Comparison of ENCODE assay signal across 8 mouse cellular contexts in the genomic region with DNA sequence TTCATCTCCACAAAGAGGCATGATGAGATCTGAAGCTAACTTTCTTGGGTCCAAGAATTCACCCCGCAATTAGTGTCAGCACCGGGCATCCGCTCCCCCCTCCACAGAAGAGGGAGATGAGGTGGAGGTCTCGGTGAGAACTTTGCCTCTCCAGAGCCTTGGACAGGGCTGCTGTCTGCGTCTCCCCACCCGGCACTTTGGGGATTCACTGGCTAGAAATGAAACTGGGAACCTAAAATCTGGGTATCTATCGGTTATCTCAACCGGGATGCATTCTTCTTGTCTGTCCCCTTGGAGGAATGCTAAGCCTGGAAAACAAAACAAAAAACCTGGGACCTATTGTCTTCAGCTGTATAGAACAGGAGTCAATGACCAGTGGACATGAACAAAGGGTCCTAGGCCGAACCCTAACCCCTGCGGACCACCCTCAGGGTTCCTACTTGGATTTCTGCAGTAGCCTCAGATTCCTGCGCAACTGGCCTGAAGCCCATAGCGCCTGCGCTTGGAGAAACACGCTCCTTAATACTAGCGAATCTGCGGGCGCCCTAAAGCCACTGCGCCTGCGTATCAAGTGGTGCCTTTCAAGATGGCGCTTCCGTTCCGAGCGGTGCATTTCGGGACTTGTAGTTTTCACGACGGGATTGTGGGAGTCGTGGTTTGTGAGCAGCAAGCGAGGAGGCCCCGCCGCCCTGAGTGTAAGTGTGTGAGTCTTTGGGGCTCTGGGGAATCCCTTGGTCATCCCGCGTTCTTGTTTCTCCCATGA. TPM values are rescaled to one million over a fixed set of nuclear protein-coding genes. Genes with fewer than 3 reads are reported as not detected.
DNase-seq lines count a peak whose midpoint lies in the region; ATAC-seq and TF ChIP-seq lines count a peak whose summit lies in the region.

A gene (plus strand): TSS at position 638 of the 763 bp plus-strand sequence.

- TF ChIP-seq POLR2A in CH12.LX (IDR thresholded peaks at IDR 0.05; ENCODE audit: low read depth, low read length): peak; percentile 73

- H3K9me3 ChIP-seq in CH12.LX (replicated peaks; ENCODE audit: low read length): no peaks in the 10 kb centered on the region
- H3K9me3 ChIP-seq in forebrain, embryonic 11.5 days (ENCODE audit: control insufficient read depth, low read length): no peaks in the 10 kb centered on the region
- H3K9me3 ChIP-seq in heart, embryonic 16.5 days (replicated peaks; ENCODE audit: control insufficient read depth, low read length): no peaks in the 10 kb centered on the region
- H3K9me3 ChIP-seq in liver, embryonic 15.5 days (replicated peaks): no peaks in the 10 kb centered on the region
- no peaks in the 10 kb centered on the region for H3K9me3 ChIP-seq in neural tube, embryonic 12.5 days

- TF ChIP-seq EP300 in CH12.LX (IDR thresholded peaks at IDR 0.05; ENCODE audit: low read length): no peak

- peak within 1 kb of the TSS; percentile 95 for H3K4me2 ChIP-seq in CH12.LX (ENCODE audit: insufficient read depth, low read depth, poor library complexity, severe bottlenecking)
- H3K4me2 ChIP-seq in forebrain, embryonic 11.5 days (ENCODE audit: low read depth, low read length, severe bottlenecking): peak within 1 kb of the TSS; percentile 89
- H3K4me2 ChIP-seq in heart, embryonic 16.5 days (ENCODE audit: low read depth, low read length): peak within 1 kb of the TSS; percentile 96
- H3K4me2 ChIP-seq in liver, embryonic 15.5 days: peak within 1 kb of the TSS; percentile 88
- peak within 1 kb of the TSS; percentile 86 for H3K4me2 ChIP-seq in neural tube, embryonic 12.5 days (replicated peaks)

- TF ChIP-seq RAD21 in CH12.LX (IDR thresholded peaks at IDR 0.05; ENCODE audit: low read depth, low read length): no peak

- no peak within 1 kb of the TSS for H3K27ac ChIP-seq in CH12.LX (ENCODE audit: insufficient read depth, low read depth)
- H3K27ac ChIP-seq in forebrain, embryonic 11.5 days (ENCODE audit: low read depth, low read length): no peak within 1 kb of the TSS
- H3K27ac ChIP-seq in heart, embryonic 16.5 days (ENCODE audit: low read length): peak within 1 kb of the TSS; percentile 88
- peak within 1 kb of the TSS; percentile 48 for H3K27ac ChIP-seq in liver, embryonic 15.5 days (replicated peaks)
- no peak within 1 kb of the TSS; the same call in 1 of the 2 replicates for H3K27ac ChIP-seq in neural tube, embryonic 12.5 days

- peaks cover 3 to 14% of the 10 kb centered on the region in 2 experiments for H3K36me3 ChIP-seq in CH12.LX (replicated peaks in 1 of 2; ENCODE audit: control insufficient read depth in 1 of 2, insufficient read depth in 1 of 2, low read length in 1 of 2)
- no peaks in the 10 kb centered on the region; the same call in 1 of the 2 replicates for H3K36me3 ChIP-seq in forebrain, embryonic 11.5 days (ENCODE audit: control insufficient read depth, insufficient read depth, low read length)
- peaks cover 2% of the 10 kb centered on the region; the same call in 1 of the 2 replicates for H3K36me3 ChIP-seq in heart, embryonic 16.5 days (ENCODE audit: control insufficient read depth, insufficient read depth)
- peaks cover 5% of the 10 kb centered on the region; the same call in 1 of the 2 replicates for H3K36me3 ChIP-seq in liver, embryonic 15.5 days (replicated peaks)
- H3K36me3 ChIP-seq in neural tube, embryonic 12.5 days: peaks cover 8% of the 10 kb centered on the region

- WGBS in forebrain, embryonic 11.5 days: 9% methylated on average over 32 of the region's 32 CpGs
- 9% methylated on average over 32 of the region's 32 CpGs for WGBS in heart, embryonic 16.5 days
- WGBS in liver, embryonic 15.5 days (ENCODE audit: insufficient replicate concordance): 10% methylated on average over 32 of the region's 32 CpGs
- 11% methylated on average over 32 of the region's 32 CpGs for WGBS in neural tube, embryonic 12.5 days

- dilution Hi-C loops in CH12.LX (cut with MboI; ENCODE audit: extremely low pct_ligation_motif_present, extremely low pct_unique_long_range_greater_than_20kb, low sequenced_read_pairs): no loop called here

- H3K9ac ChIP-seq in CH12.LX (ENCODE audit: insufficient read depth, low read depth): peak within 1 kb of the TSS; percentile 80
- peak within 1 kb of the TSS; percentile 65 for H3K9ac ChIP-seq in forebrain, embryonic 11.5 days (ENCODE audit: low read length)
- H3K9ac ChIP-seq in heart, embryonic 16.5 days (ENCODE audit: low read length): peak within 1 kb of the TSS; percentile 87
- H3K9ac ChIP-seq in liver, embryonic 15.5 days: peak within 1 kb of the TSS; percentile 66
- peak within 1 kb of the TSS; percentile 69 for H3K9ac ChIP-seq in neural tube, embryonic 12.5 days

- no peaks in the 10 kb centered on the region for H3K27me3 ChIP-seq in CH12.LX (replicated peaks)
- H3K27me3 ChIP-seq in forebrain, embryonic 11.5 days (ENCODE audit: control insufficient read depth, insufficient read depth, low read length): no peaks in the 10 kb centered on the region
- no peaks in the 10 kb centered on the region for H3K27me3 ChIP-seq in heart, embryonic 16.5 days (ENCODE audit: control insufficient read depth, insufficient read depth, low read length)
- peaks cover 4% of the 10 kb centered on the region for H3K27me3 ChIP-seq in liver, embryonic 15.5 days
- H3K27me3 ChIP-seq in neural tube, embryonic 12.5 days (replicated peaks): no peaks in the 10 kb centered on the region

- ATAC-seq in forebrain, embryonic 11.5 days (replicated peaks; ENCODE audit: low FRiP score): peak; percentile 93
- ATAC-seq in heart, embryonic 16.5 days (replicated peaks; ENCODE audit: extremely low read depth, insufficient read depth, low FRiP score): peak; percentile 89
- ATAC-seq in liver, embryonic 15.5 days (ENCODE audit: insufficient read depth): peak; percentile 88
- peak; percentile 91 for ATAC-seq in neural tube, embryonic 12.5 days (ENCODE audit: low FRiP score, low read depth)

- DNase-seq in CH12.LX (ENCODE audit: extremely low read depth): peak; percentile 99
- DNase-seq in c-Kit-positive CD71-positive TER-119-negative erythroid progenitor cells, embryonic 14.5 days (ENCODE audit: low read depth): peak; percentile 98
- DNase-seq in forebrain, embryonic 11.5 days (ENCODE audit: low spot score): peak; percentile 95
- DNase-seq in kidney, postnatal 36 days: peak; percentile 97
- DNase-seq in telencephalon, adult 2 months (ENCODE audit: low read depth, low spot score): peak; percentile 99

- in situ Hi-C loops in CH12.LX (cut with MboI; ENCODE audit: low pct_ligation_motif_present, low pct_unique_long_range_greater_than_20kb, low sequenced_read_pairs): no loop called here

- peaks cover 11 to 53% of the 10 kb centered on the region in 2 experiments for H3K4me1 ChIP-seq in CH12.LX (ENCODE audit: control insufficient read depth in 1 of 2, insufficient read depth in 2 of 2)
- H3K4me1 ChIP-seq in forebrain, embryonic 11.5 days (replicated peaks; ENCODE audit: control insufficient read depth, insufficient read depth, low read length): peaks cover 2% of the 10 kb centered on the region; the same call in 1 of the 2 replicates
- peaks cover 19% of the 10 kb centered on the region for H3K4me1 ChIP-seq in heart, embryonic 16.5 days (ENCODE audit: control insufficient read depth, insufficient read depth, low read length)
- peaks cover 31% of the 10 kb centered on the region for H3K4me1 ChIP-seq in liver, embryonic 15.5 days (replicated peaks)
- peaks cover 12% of the 10 kb centered on the region for H3K4me1 ChIP-seq in neural tube, embryonic 12.5 days

- no peak for TF ChIP-seq CTCF in CH12.LX (conservative IDR thresholded peaks at IDR 0.05 in 1 of 2, IDR thresholded peaks at IDR 0.05 in 1 of 2; ENCODE audit: low read depth in 2 of 2, low read length in 2 of 2)

- no peaks in the 10 kb centered on the region for H3K79me2 ChIP-seq in CH12.LX (replicated peaks; ENCODE audit: control insufficient read depth, extremely low read depth, insufficient read depth, poor library complexity, severe bottlenecking)

- peak within 1 kb of the TSS; percentile 66 to 87 (median 73) for H3K4me3 ChIP-seq in CH12.LX (replicated peaks in 1 of 3; ENCODE audit: low read depth in 2 of 3, low read length in 2 of 3, poor library complexity in 1 of 3)
- peak within 1 kb of the TSS; percentile 49 for H3K4me3 ChIP-seq in forebrain, embryonic 11.5 days (ENCODE audit: low read depth, low read length)
- H3K4me3 ChIP-seq in heart, embryonic 16.5 days (ENCODE audit: low read length): peak within 1 kb of the TSS; percentile 80
- peak within 1 kb of the TSS; percentile 67 for H3K4me3 ChIP-seq in liver, embryonic 15.5 days (replicated peaks)
- peak within 1 kb of the TSS; percentile 62 for H3K4me3 ChIP-seq in neural tube, embryonic 12.5 days

TF ChIP-seq in CH12.LX, 34 proteins besides CTCF, POLR2A, EP300 and RAD21 (continues in another document):
- TF ChIP-seq PAX5 (IDR thresholded peaks at IDR 0.05; ENCODE audit: low read length) (no peak), TBP (conservative IDR thresholded peaks at IDR 0.05; ENCODE audit: low read depth, low read length) (peak; percentile 74), E2F4 (IDR thresholded peaks at IDR 0.05; ENCODE audit: insufficient replicate concordance, low read depth, low read length) (no peak), MEF2A (IDR thresholded peaks at IDR 0.05; ENCODE audit: borderline replicate concordance, low read depth, low read length) (peak; percentile 61; the same call in 1 of the 2 replicates), GABPA (IDR thresholded peaks at IDR 0.05; ENCODE audit: insufficient replicate concordance, low read depth, low read length) (peak; percentile 87; the same call in 1 of the 2 replicates), SIN3A (IDR thresholded peaks at IDR 0.05; ENCODE audit: low read length) (peak; percentile 87), TCF12 (IDR thresholded peaks at IDR 0.05; ENCODE audit: low read depth, low read length) (peak; percentile 56; the same call in 1 of the 2 replicates), JUND (conservative IDR thresholded peaks at IDR 0.05; ENCODE audit: low read depth, low read length) (0 out of 2 replicates have a peak, but pooled peaks have one; percentile 14), ZC3H11A (IDR thresholded peaks at IDR 0.05; ENCODE audit: low read depth, low read length) (peak; percentile 85), KAT2A (IDR thresholded peaks at IDR 0.05; ENCODE audit: insufficient replicate concordance, low read length) (peak; percentile 99), USF2 (conservative IDR thresholded peaks at IDR 0.05; ENCODE audit: low read depth, low read length) (no peak), BHLHE40 (IDR thresholded peaks at IDR 0.05; ENCODE audit: low read depth, low read length) (0 out of 2 replicates have a peak, but pooled peaks have one; percentile 21)

RNA-seq across cellular contexts. Expression of the gene that starts here (rescaled TPM):
- total RNA-seq in CH12.LX (2012; rRNA removed) (85.8 and 121 TPM in 2 replicates), CH12.LX (2014; rRNA removed) (93.0 and 97.4 TPM in 2 replicates)
- polyA plus RNA-seq in CH12.LX (2012; ENCODE audit: insufficient read length, low read depth): 125 and 127 TPM in 2 replicates
- 115 and 123 TPM in 2 replicates for polyA plus RNA-seq in forebrain, embryonic 11.5 days (2014; fragmentation: Nextera tagmentation; extraction: Ambion mirVana)
- polyA plus RNA-seq in heart, embryonic 16.5 days (2015; fragmentation: Nextera tagmentation; extraction: Ambion mirVana): 120 and 124 TPM in 2 replicates
- polyA plus RNA-seq in liver, embryonic 15.5 days (2015; fragmentation: Nextera tagmentation; extraction: Ambion mirVana): 36.4 and 42.4 TPM in 2 replicates
- polyA plus RNA-seq in neural tube, embryonic 12.5 days (2016; fragmentation: Nextera tagmentation; extraction: Ambion mirVana): 106 and 109 TPM in 2 replicates

Comparison
In these comparisons a context has a peak if more than half of its experiments do, and no peak if none do; other contexts are left out.
1. H3K27ac ChIP-seq: peak in heart, embryonic 16.5 days (single experiment) and liver, embryonic 15.5 days (single experiment); none in CH12.LX (single experiment), forebrain, embryonic 11.5 days (single experiment) and neural tube, embryonic 12.5 days (single experiment).
2. Peak in every context shown above with its lines, with median percentiles within 50 percentile points of each other: DNase-seq, H3K4me2 ChIP-seq, H3K4me3 ChIP-seq, H3K9ac ChIP-seq and ATAC-seq.